Mouse (Mus musculus): Measurements from ENCODE around the gene Rnf34.
A peak's percentile ranks its signal among the peaks of the same experiment; 100 is the strongest.

Gene Rnf34

DNA sequence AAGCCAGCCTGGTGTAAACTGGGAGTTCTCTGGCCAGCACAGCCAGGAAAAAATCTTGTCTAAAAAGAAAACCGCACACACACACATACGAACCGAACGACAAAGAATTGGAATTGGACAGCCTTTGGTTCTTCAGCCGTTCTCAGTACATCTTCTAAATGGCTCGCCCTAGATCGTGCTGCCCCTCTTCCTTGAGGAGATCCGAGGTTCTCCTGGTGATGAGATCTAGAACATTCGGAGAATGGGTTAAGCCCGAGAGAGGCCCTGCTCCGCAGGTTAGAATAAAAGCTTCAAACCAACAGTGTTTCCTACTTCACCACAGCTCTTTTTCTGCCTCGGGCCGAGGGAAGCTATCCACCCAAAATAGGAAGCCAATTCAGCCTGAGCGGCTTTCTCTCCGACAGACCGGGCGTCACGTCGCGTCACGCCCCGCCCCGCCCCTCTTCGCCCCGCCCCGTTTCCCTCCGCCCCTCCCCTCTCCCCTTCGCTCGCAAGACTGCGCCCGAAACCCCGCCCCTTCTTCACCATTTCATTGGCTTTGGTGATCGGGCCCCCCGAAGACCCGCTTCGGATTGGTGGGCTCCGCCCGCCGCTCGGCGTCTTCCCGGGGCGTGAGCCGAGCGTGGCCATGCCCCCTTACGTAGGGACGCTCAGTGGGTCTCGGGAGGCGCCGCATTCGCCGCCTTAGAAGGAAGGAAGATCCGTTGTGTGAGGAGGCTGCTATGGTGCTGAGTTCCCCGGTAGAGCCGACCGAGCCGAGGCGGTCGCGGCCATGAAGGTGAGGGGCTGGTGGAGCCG lies at the start of gene Rnf34:
TSS of gene Rnf34 (plus strand) at position 528 of the 798 bp plus-strand sequence.
- DNase-seq (ENCODE audit: low spot score in 2 of 2), result peak; percentile 99

DNA sequence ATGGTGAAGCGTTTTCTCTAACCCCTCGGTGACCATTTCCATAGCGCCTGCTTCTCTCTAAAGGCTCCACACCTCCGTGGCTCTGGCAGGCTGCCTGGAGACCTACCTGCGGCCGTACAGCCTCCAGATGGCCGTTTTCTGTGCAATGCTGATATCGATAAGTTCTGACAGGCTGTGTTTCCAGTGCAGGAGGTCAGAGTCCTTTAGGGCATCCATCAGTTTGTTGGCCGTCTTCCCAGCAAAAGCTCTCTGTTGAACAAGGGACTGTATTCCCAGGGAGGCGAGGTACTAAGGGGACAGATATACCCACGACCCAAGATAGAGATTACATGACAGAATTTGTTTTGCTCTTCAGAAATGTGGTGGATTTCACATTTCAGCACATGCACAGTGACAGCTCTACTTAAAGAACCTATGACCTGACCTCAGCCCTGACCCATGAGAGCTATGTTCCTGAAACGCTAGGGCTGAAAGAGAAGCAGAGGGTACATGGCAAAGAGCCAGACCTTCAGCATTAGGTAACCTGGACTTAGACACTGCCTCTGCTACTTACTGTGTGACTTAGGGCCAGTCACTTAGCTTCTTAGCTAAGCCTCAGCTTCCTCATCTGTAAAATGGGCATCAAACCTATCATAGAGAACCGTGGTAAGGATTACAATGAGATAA lies 49.4 kb upstream of the Rnf34 start:
- no peak for DNase-seq (ENCODE audit: low spot score in 2 of 2)

DNA sequence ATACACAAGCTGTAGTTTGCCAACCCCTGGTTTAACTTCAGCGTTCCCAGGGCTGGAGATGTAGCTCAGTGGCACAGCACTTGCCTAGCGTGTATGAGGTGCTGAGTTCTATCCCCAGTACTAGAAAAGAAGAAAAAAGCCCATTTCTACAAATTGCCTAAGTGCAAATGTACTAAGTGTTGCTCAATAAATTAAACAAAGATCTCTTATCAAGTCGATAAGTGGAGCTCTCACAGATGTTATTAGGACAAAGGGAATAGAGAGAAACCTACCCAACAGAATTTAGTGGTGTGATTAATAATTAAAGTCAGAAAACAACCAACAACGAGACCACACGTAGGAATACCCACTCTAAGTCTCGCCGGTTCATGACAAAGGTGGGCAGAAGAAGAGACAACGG lies 48.2 kb upstream of the Rnf34 start:
- DNase-seq (ENCODE audit: low spot score in 2 of 2), result no peak

DNA sequence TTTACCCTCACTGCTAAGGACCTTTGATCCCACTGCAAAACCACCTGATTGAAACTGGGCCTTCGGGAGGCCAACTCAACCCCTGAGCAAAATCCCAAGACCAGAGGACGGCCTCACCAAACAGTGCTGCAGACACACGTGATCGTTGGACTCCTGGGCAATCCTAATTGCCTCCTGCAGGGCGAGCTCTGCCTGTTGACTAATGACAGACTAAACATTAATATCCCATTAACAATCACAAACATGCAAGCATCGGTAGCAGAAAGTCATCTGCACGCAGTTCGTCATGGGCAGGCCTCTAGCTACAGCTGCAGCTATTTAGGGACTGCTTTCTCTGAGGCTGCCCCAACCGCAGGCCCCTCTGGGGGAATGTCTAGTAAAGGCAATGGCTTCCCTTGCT lies 47.1 kb upstream of the Rnf34 start:
- DNase-seq (ENCODE audit: low spot score in 2 of 2), result no peak

DNA sequence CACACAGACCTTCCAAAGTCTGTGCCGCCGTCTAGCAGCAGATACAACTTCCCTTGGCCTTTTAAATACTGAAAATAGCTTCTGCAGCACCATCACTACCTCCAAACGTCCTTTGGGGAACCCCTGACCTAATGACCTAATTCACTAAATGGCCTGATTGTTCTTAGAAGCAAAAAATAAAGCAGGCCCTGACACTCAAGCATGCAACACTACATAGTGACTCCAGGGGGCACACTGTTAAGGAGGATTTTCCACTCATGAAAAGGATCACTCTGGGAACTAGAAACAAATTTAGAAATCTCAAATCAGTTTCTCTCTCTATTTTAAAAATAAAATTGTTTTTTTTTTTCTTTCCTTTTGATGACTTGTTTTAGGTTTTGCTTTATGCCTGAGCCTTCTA lies 44.3 kb upstream of the Rnf34 start:
- DNase-seq (ENCODE audit: low spot score in 2 of 2), result no peak

DNA sequence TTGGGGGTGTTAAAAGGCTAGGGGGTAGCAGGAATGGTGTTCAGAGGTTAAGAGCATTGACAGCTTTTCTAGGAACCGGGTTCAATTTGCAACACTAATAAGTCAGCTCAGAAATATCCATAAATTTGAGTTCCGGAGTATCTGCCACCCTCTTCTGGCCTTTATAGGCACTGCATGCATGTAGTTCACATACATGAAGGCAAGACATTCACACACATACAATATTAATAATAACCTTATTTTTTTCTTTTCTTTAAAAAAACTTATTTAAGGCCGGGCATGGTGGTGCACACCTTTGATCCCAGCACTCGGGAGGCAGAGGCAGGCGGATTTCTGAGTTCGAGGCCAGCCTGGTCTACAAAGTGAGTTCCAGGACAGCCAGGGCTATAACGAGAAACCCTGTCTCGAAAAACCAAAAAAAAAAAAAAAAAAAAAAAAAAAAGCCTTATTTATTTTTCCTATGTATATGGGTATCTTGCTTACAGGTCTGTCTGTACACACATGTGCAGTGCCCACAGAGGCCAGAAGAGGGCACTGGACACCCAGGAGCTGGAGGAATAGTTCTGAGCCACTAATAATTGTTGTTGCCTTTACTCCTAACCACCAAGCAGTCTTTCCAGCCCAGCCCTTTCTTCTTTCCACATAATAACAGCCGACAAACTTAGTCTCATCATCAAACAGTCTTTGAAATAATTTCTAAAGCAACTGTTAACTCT lies 38.3 kb upstream of the Rnf34 start:
- DNase-seq (ENCODE audit: low spot score in 2 of 2), result peak; percentile 61 to 77

DNA sequence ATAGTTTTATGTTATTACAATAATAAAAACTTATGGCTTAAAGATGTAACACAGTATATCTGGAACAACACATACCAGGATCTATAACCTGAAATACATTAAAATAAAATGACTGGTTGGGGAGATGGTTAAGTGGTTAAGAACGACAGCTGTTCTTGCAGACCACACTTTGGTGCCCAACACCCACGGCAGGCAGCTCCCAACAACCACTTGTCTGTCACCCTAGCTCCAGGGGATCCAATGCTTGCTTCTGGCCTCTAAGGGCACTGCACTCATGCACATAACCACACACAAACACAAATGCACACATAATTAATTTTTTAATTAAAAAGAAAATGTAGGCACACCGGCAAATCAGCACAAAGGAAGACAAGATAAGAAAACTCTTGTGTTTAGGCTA lies 37.1 kb upstream of the Rnf34 start:
- no peak for DNase-seq (ENCODE audit: low spot score in 2 of 2)

DNA sequence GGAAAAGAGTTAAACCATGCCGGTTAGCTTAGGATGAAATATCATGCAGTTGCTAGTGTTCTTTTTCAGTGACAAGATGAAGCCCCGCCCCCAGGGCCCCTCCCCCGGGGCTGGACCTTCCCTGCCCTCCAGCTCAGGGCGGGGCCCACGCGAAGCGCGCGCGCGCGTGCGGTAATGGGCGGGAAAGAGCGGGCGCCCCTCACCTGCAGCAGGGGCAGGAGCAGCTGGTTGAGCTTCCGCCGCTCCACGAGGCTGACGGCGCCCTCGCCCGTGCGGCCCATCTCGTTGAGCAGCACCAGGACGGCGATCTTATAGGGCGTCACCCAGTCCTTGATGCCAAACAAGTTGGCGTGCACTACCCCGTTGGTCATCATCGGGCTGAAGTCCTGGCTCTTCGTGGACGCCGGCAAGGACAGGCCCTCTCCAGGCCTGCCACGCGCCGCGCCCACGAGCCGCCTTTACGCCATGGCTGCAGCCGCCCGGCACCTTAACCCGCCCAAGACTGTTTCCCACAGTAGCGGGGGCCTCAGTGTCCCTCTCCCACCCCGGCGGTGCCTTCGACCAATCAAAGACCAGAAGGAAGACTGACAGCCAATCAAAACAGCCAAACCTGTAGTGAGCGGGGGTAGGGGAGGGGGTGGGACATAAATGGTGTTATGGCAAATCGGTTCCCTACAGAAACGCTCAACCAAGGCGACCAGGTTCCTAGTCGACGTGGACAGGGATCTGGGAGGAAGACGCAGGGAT lies 28.9 kb upstream of the Rnf34 start, which contains the start of gene Anapc5:
TSS of gene Anapc5 (minus strand) at position 563 of the 747 bp plus-strand sequence.
- peak; percentile 93 to 95 for DNase-seq (ENCODE audit: low spot score in 2 of 2)

DNA sequence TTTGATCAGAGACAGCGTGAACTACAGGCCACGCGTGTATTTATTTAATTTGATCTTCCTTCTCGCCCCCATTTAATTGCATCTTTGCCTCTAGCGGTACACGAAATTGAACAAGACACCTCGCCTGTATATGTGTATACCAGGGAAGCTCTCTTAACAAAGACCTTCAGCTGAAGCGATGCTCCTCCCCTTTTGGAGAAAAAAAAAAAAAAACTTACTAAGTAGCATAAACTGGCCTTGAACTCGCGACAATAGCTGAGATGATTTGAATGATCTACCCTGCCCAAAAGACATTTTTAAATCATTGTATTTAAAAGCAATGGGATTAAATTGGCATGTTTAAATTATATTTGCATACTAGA lies 28.3 kb upstream of the Rnf34 start:
- DNase-seq (ENCODE audit: low spot score in 2 of 2), result no peak

DNA sequence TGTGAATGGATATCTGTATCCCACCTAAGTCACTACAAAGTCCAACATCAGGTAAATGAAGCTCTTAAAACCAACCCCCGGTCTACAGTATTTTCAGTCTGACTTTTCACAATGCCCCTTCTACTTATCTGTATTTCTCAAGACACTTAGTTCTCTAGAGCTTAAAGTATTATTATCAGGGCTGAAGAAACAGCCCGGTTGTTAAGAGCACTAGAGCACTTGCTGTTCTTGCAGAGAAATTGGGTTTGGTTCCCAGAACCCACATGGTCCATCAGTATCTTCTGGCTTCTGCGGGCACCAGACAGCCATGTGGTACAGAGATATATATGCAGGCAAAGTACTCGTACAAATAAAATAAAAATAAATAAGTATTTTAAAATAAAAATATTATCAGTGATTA lies 27.4 kb upstream of the Rnf34 start:
- no peak for DNase-seq (ENCODE audit: low spot score in 2 of 2)

DNA sequence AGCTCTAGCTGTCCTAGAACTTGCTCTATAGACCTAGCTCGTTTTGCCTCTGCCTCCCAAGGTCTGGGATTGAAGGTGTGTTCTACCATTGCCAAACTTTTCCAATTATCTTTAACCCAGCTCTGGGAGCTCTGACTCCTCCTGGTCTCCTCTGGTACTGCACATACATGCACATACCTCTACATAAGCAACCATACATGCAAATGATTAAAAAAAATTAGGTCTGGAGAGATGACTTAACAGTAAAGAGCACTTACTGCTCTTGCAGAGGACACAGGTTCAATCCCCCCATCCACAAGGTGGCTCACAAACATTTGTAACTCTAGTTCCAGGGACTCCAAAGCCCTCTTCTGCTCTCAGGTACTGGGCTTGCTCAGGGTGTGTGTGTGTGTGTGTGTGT lies 25.9 kb upstream of the Rnf34 start:
- DNase-seq (ENCODE audit: low spot score in 2 of 2), result no peak

DNA sequence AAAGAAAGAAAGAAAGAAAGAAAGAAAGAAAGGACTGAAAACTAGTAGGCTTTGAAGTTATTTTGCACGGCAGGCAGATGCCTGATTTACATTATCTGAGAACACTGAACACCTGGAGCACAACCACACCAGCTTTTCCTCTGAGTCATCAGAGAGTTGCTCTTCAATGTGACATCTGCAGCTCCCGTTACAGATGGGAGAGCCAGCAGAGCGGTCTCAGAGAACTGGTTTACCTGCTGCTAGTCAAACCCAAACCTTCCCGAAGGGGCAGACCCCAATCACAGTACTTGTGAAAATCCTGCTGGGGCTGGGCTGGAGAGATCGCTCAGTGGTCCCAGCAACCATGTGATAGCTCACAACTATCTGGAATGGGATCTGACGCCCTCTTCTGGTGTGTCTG lies 25.4 kb upstream of the Rnf34 start:
- no peak for DNase-seq (ENCODE audit: low spot score in 2 of 2)

DNA sequence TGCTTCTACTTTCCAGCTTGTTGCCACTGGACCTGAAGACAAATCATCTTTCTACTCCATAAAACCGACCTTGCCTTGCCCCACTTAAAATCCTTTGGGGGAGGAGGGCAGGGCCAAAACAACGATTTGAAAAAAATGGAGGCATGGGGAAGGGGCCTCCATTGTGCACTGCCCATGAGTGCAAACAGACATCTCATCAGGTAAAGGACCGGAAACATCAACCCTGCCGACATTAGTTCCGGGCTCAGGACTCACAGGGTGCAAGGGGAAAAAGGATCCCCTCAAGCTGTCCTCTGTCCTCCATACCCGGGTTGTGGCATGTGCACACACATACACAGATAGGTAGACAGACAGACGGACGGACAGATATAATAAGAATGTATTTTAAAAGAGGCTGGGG lies 24.7 kb upstream of the Rnf34 start:
- DNase-seq (ENCODE audit: low spot score in 2 of 2), result no peak

DNA sequence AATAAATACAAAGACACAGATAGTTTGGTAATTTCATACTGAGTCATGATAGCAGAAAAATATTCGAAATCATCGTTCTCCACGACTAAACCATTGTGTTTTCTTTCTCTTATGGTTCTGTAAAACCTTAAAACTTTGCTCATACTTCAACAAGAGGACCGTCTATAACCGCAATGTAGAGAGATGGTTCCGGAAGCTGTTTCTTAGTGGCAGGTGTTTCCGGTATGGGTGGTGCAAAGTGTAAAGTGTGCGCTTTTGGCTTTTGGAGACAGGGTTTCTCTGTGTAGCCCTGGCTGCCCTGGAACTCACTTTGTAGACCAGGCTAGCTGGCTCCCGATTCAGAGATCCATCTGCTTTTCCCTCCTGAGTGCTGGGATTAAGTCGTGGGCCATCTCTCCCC lies 17.3 kb upstream of the Rnf34 start:
- DNase-seq (ENCODE audit: low spot score in 2 of 2), result peak; percentile 42 to 47

DNA sequence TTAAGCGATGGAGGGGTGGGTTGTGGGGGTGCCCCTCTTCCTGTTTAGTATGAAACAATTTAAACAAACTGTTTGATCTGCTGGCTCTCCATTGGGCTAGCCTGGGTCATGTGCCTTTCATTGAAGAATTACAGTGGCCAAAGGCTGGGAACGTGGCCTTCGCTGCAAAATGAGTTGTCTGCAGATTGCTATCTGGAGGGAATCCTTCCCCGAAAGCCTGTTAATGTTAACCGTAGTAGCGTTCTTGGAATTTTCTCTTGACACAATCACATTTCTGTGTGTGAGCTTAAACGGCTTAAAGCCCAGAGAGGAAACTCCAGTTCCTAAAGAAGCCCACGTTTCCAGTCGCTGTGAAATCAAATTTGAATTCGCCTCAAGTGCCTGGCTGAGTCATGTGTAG lies 16.9 kb upstream of the Rnf34 start:
- DNase-seq (ENCODE audit: low spot score in 2 of 2), result peak in 1 of 2 experiments; percentile 20

DNA sequence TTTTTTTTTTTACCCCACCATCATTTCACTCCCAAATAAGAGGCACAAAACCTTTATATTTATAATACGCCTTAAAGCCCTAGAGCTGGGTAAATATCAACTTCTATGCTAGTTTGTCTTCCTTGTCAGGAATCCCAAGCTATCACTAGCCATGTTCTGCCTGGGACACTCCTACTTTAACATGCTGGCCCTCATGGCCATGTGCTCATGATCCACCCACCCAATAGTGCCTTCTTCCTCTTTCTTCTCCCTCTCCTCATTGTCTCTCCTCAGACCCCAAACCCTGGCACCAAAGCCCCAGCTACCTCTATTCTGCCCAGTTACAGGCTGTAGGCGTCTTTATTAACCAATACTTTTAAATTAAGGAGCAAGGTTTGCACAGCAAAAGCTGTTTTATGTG lies 8.7 kb upstream of the Rnf34 start:
- no peak for DNase-seq (ENCODE audit: low spot score in 2 of 2)

DNA sequence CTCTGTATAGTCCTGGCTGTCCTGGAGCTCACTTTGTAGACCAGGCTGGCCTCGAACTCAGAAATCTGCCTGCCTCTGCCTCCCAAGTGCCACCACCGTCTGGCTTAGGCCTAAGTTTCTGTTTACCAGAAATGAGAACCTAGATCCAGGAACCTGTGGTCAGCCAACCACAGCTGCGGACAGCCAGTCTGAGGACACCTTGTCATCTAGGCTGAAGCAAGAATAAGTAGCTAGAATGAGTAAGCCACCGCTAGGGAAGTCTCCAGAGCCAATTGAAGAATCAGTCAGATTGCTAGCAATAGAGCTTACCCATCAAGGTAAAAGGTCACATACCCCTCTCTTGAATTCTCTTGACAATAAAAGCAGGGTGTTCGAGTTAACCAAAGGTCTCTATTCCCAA lies 6.0 kb upstream of the Rnf34 start:
- no peak for DNase-seq (ENCODE audit: low spot score in 2 of 2)

DNA sequence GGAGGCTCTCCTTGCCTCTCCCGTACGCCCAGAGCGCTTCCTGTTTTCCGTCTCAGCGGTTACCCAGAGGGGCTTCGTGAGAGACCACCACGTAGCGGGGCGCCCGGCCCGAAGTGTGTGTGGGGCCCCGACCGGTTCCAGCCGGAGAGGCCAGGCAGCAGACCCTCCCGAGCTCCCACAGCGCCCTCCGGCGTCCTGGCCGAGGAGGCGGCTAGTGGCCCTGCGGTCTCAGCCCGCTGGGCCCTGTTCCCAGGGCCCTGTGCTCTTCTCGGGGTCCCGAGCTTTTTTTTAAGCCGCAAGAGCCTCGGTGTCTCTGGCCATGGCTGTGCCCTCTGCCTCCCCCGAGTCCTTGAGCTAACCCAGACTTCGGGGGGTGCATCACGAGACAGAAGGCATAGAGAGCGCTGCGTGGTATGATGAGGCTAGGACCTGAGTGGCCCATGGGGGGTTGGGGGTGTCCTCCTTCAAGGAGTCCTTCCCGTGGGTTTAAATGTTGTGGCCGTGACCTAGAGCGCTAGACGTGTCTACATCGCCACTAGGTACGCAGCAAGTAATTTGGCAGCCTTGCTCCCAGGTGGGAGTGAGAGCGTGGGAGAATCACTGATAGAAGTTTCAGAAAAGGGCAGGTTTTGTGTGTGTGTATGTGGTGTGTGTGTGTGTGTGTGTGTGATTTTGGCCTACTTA lies 613 bp downstream of the Rnf34 start:
- peak in 1 of 2 experiments; percentile 5 for DNase-seq (ENCODE audit: low spot score in 2 of 2)

DNA sequence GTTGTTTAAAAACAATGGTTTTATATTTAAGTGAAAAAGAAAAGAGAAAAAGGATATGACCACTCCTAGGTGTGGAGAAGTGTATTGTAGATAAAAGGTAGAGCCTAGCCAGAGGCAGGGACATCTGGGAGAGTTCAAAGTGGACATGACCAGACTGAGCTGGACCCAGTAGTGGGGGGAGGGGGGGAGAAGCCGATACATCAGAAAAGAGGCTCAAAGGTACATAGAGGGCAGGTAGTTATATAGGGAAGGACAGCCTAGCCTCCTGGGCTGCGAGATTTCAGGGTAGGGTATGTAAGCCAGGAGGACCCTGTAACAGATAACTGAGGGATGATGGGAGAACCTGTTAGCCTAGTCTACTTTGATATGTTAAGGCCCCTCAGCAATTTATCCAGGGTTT lies 2.8 kb downstream of the Rnf34 start:
- no peak for DNase-seq (ENCODE audit: low spot score in 2 of 2)

DNA sequence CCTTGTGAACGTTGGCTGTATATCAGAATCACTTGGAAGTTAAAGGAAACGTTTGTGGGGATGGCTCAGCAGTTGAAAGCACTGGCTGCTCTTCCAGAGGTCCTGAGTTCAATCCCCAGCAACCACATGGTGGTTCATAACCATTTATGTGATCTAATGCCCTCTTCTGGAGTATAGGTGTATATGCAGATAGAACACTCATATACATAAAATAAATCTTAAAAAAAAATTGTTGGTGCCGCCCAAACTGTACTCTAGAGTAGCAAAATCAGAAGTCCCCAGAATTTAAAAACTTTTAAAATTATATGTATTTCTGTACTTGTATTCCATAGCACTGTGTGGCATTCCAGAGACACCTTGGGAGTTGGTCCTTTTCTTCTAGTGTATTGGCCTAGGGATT lies 6.0 kb downstream of the Rnf34 start:
- DNase-seq (ENCODE audit: low spot score in 2 of 2), result no peak

DNA sequence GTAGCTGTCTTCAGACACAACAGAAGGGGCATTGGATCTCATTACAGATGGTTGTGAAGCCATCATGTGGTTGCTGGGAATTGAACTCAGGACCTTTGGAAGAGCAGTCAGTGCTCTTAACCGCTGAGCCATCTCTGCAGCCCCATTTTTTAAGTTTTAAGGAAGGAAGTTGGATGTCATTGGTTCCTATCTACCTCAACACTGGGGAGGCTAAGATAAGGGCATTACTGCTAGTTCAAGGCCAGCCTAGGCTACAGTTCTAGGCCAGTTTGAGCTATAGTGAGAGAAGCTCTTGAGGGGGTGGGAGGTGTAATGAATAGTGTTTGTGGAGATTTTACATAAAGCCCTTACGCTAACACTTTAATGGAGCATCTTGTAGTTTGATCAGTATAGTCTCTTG lies 13.2 kb downstream of the Rnf34 start:
- DNase-seq (ENCODE audit: low spot score in 2 of 2), result no peak

DNA sequence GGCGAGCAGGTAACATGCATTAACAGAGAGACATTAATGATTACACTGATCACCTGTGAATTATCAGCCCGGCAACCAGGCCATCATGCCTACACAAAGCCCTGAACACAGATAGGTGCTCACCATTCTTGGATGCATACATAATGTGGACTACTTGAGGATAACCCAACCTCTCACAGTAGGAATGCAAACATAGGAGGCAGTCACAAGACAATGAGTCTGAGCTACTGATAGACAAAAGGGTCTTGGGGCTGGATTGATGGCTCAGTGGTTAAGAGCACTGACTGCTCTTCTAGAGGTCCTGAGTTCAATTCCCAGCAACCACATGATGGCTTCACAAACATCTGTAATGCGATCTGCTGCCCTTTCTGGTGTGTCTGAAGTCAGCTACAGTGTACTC lies 22.8 kb downstream of the Rnf34 start:
- DNase-seq (ENCODE audit: low spot score in 2 of 2), result no peak

All from spleen, postnatal 36 days (tissue).